Mouse (Mus musculus): Measurements from ENCODE around the gene Pde10a. TPM values are rescaled to one million over a fixed set of nuclear protein-coding genes. Genes with fewer than 3 reads are reported as not detected.

The Pde10a gene
- polyA plus RNA-seq, 1 experiment from 2014 or later, result 12.5 TPM

DNA sequence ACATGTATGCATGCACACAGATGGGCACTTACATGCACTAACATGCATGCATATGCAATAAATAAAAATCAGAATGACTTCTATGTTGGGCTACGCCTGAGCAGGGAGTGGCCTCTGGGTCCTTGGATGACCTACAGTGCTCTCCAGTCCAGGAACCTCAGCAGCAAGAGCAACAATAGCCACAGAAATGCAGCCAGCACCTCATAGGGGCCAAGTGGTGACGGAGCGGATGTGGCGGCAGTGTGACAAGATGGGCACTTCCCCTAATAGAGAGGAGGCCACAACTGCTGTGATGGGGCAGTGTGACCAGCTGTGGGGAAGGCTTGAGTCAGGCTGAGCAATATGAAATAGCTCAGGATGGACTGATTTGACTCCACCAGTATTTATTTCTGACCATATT lies 109.3 kb downstream of the Pde10a start:
- Histone ChIP-seq H3K9me3 (replicated peaks) (no peaks in the 10 kb centered on the region), H3K4me1 (peaks cover 8% of the 10 kb centered on the region), H3K27ac (replicated peaks) (no peak overlapping the region), H3K36me3 (no peaks in the 10 kb centered on the region), H3K27me3 (replicated peaks) (no peaks in the 10 kb centered on the region; the same call in 1 of the 2 replicates), H3K9ac (replicated peaks) (no peak overlapping the region), H3K4me2 (no peak overlapping the region), H3K4me3 (replicated peaks) (no peak overlapping the region)
- WGBS, result 91% methylated on average over 4 of the region's 4 CpGs
- ATAC-seq (ENCODE audit: low FRiP score), result no peak

GRCm38 (mm10) chr17:8636231-8636630 lies 111.1 kb downstream of the Pde10a start:
- no peak overlapping the region for H3K4me2 ChIP-seq
- no peak for ATAC-seq (ENCODE audit: low FRiP score)
- 80% methylated on average over 3 of the region's 3 CpGs for WGBS

GRCm38 (mm10) chr17:8636691-8637090 lies 111.5 kb downstream of the Pde10a start:
- ATAC-seq (ENCODE audit: low FRiP score), result no peak
- H3K9ac ChIP-seq (replicated peaks), result no peak overlapping the region
- 74% methylated on average over 11 of the region's 11 CpGs for WGBS

More at GRCm38 (mm10) chr17:8636231-8636630, 111.1 kb downstream of the Pde10a start:
- H3K27me3 ChIP-seq (replicated peaks), result no peaks in the 10 kb centered on the region; the same call in 1 of the 2 replicates
- H3K9ac ChIP-seq (replicated peaks), result no peak overlapping the region
- no peaks in the 10 kb centered on the region for H3K36me3 ChIP-seq
- H3K4me3 ChIP-seq (replicated peaks), result no peak overlapping the region
- H3K27ac ChIP-seq (replicated peaks), result no peak overlapping the region
- H3K9me3 ChIP-seq (replicated peaks), result no peaks in the 10 kb centered on the region
- H3K4me1 ChIP-seq, result peaks cover 8% of the 10 kb centered on the region

DNA sequence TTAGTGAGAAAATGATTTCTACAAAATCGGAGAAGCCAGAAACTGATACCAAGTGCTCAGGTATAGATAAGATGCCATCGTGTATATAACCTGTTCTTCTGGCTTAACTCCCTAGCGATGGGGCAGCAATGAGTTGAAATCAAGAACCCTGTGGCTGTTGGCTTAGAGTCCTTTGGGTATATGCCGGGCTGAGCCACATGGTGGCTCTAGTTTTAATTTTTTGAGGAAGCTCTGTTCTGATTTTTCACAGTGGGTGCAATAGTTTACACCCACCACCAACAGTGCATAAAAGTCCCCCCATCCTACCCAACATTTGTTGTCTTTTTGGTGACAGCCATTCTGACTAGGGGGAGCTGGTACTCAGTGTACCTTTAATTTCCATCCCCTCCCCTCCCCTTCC lies 112.0 kb downstream of the Pde10a start:
- peaks cover 8% of the 10 kb centered on the region for H3K4me1 ChIP-seq
- no peak overlapping the region for H3K9ac ChIP-seq (replicated peaks)
- no peak overlapping the region for H3K4me3 ChIP-seq (replicated peaks)
- H3K27ac ChIP-seq (replicated peaks), result no peak overlapping the region
- no peaks in the 10 kb centered on the region for H3K36me3 ChIP-seq
- H3K4me2 ChIP-seq, result no peak overlapping the region
- WGBS, result 68% methylated on average over 4 of the region's 4 CpGs
- no peak for ATAC-seq (ENCODE audit: low FRiP score)
- H3K27me3 ChIP-seq (replicated peaks), result no peaks in the 10 kb centered on the region; the same call in 1 of the 2 replicates
- H3K9me3 ChIP-seq (replicated peaks), result no peaks in the 10 kb centered on the region

More at GRCm38 (mm10) chr17:8636691-8637090, 111.5 kb downstream of the Pde10a start:
- Histone ChIP-seq H3K4me1 (peaks cover 8% of the 10 kb centered on the region), H3K4me2 (no peak overlapping the region), H3K9me3 (replicated peaks) (no peaks in the 10 kb centered on the region), H3K36me3 (no peaks in the 10 kb centered on the region), H3K27ac (replicated peaks) (no peak overlapping the region), H3K27me3 (replicated peaks) (no peaks in the 10 kb centered on the region; the same call in 1 of the 2 replicates), H3K4me3 (replicated peaks) (no peak overlapping the region)

GRCm38 (mm10) chr17:8639703-8640380 lies 114.7 kb downstream of the Pde10a start:
- no peak for ATAC-seq (ENCODE audit: low FRiP score)
- H3K27ac ChIP-seq (replicated peaks), result no peak overlapping the region
- H3K36me3 ChIP-seq, result no peaks in the 10 kb centered on the region
- no peaks in the 10 kb centered on the region for H3K4me1 ChIP-seq
- no peak overlapping the region for H3K9ac ChIP-seq (replicated peaks)
- no peaks in the 10 kb centered on the region for H3K9me3 ChIP-seq (replicated peaks)
- WGBS, result 80% methylated on average over 12 of the region's 12 CpGs
- no peak overlapping the region for H3K4me3 ChIP-seq (replicated peaks)
- no peak overlapping the region for H3K4me2 ChIP-seq
- H3K27me3 ChIP-seq (replicated peaks), result no peaks in the 10 kb centered on the region; the same call in 1 of the 2 replicates

DNA sequence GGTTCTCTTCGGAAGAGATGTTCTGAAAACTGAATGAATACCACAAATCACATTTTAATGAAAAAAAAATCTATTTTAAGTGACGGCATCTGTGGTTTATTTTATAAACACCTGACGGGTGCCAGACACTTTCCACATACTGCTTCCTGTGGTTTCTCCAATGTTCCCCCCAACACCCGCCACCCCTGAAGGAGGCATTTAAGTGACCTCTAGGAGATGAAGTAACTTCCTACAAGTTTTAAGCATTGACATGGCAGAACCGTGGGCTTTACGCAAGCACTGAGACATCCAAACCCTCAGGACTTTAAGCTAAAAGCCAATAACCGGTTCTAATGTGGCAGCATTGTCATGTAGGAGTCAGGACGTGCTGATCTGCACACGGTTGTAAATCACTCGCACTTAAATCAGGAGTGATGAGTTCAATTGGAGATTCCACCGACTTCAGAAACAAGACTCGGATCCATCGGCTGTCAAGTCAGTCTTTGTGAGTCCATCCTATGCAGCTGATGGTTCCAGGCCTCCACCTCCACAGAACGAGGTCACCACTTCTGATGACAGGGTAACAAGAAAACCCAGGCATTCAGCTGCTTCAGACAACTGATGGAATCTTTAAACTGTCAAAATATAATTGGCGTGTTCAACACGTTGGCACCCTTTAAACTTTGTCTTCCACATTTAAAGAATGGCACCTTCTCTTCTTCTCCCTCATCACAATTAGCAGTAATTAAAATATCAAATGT lies 115.7 kb downstream of the Pde10a start:
- Histone ChIP-seq H3K4me1 (no peaks in the 10 kb centered on the region), H3K4me2 (no peak overlapping the region), H3K9me3 (replicated peaks) (no peaks in the 10 kb centered on the region), H3K27ac (replicated peaks) (no peak overlapping the region), H3K36me3 (no peaks in the 10 kb centered on the region), H3K4me3 (replicated peaks) (no peak overlapping the region), H3K27me3 (replicated peaks) (no peaks in the 10 kb centered on the region), H3K9ac (replicated peaks) (no peak overlapping the region)
- ATAC-seq (ENCODE audit: low FRiP score), result no peak
- WGBS, result 81% methylated on average over 16 of the region's 16 CpGs

DNA sequence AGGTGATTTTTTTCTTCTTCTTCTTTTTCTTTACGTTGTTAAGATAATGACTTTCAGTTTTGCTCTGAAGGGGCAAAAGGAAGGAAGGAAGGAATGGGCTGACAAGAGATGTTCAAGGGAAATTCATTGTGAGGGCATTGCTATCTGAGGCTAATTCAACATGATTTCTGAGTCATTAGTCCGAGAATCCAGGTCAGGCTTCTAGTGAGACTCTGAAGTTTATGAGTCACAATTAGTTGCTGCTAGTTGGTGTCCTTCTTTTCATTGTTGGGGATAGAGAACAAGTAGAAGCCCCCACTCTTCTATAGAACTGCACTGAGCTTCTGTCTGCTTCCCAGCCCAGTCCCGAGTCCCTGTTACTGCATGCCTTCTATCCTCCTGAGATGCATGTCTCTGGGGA lies 116.3 kb downstream of the Pde10a start:
- no peak for ATAC-seq (ENCODE audit: low FRiP score)
- Histone ChIP-seq H3K27me3 (replicated peaks) (no peaks in the 10 kb centered on the region), H3K36me3 (no peaks in the 10 kb centered on the region), H3K27ac (replicated peaks) (no peak overlapping the region), H3K4me3 (replicated peaks) (no peak overlapping the region), H3K4me1 (no peaks in the 10 kb centered on the region), H3K9ac (replicated peaks) (no peak overlapping the region), H3K4me2 (no peak overlapping the region), H3K9me3 (replicated peaks) (no peaks in the 10 kb centered on the region)
- WGBS, result 48% methylated on average over 3 of the region's 3 CpGs

DNA sequence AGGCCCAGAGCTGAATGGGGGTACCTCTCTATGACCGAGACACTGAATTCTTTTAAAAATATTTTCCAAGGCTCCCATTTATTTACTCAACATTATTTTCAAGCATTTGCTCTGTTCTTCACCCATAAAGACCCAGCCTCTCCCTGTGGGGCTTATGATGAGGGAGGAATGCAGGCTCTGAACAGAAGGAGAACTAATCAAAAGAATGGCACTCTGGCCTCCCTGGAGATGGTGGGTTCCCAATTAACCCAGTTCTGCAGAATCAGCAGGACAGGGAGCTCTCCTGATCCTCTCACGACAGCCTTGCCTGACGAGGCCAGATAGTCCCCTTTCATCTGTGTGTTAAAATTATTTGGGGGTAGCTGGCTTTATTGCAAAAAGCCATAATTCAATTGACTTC lies 117.2 kb downstream of the Pde10a start:
- Histone ChIP-seq H3K27me3 (replicated peaks) (no peaks in the 10 kb centered on the region), H3K9ac (replicated peaks) (no peak overlapping the region), H3K4me3 (replicated peaks) (no peak overlapping the region), H3K9me3 (replicated peaks) (no peaks in the 10 kb centered on the region), H3K4me1 (peaks cover 2% of the 10 kb centered on the region; the same call in 1 of the 2 replicates), H3K27ac (replicated peaks) (no peak overlapping the region), H3K36me3 (no peaks in the 10 kb centered on the region), H3K4me2 (no peak overlapping the region)
- 69% methylated on average over 3 of the region's 3 CpGs for WGBS
- no peak for ATAC-seq (ENCODE audit: low FRiP score)

GRCm38 (mm10) chr17:8647372-8647871 lies 122.2 kb downstream of the Pde10a start:
- H3K4me3 ChIP-seq (replicated peaks), result no peak overlapping the region
- no peak overlapping the region for H3K4me2 ChIP-seq
- H3K27me3 ChIP-seq (replicated peaks), result no peaks in the 10 kb centered on the region
- no peaks in the 10 kb centered on the region for H3K36me3 ChIP-seq
- H3K9me3 ChIP-seq (replicated peaks), result no peaks in the 10 kb centered on the region
- peaks cover 6% of the 10 kb centered on the region; the same call in 1 of the 2 replicates for H3K4me1 ChIP-seq
- no peak overlapping the region for H3K9ac ChIP-seq (replicated peaks)
- peak overlapping the region; percentile 48; the same call in 1 of the 2 replicates for H3K27ac ChIP-seq (replicated peaks)
- WGBS, result 12% methylated on average over 8 of the region's 8 CpGs
- ATAC-seq (ENCODE audit: low FRiP score), result peak; percentile 76; the same call in 1 of the 2 replicates

DNA sequence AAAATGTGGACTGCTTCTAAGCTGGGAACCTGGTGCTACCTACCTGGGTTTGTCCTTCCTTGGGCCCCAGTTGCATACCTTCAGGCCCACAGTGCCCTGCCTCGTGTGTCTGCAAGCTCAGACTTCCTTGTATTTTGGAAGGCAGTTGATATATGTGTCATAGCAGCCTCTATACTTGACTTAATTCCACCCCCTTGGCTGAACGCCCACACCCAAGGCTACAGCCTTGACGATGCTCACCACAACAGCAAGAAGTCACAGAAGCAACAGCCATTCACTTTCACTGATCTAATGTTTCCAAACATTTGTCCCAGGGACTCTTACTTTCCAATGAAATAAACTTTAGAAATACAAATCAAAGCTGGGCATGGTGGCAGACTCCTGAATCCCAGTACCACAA lies 123.1 kb downstream of the Pde10a start:
- H3K27ac ChIP-seq (replicated peaks), result no peak overlapping the region
- no peak overlapping the region for H3K4me3 ChIP-seq (replicated peaks)
- no peaks in the 10 kb centered on the region for H3K36me3 ChIP-seq
- peaks cover 6% of the 10 kb centered on the region; the same call in 1 of the 2 replicates for H3K4me1 ChIP-seq
- 58% methylated on average over 3 of the region's 3 CpGs for WGBS
- ATAC-seq (ENCODE audit: low FRiP score), result no peak
- H3K9ac ChIP-seq (replicated peaks), result no peak overlapping the region
- H3K27me3 ChIP-seq (replicated peaks), result no peaks in the 10 kb centered on the region
- H3K4me2 ChIP-seq, result no peak overlapping the region
- H3K9me3 ChIP-seq (replicated peaks), result no peaks in the 10 kb centered on the region

DNA sequence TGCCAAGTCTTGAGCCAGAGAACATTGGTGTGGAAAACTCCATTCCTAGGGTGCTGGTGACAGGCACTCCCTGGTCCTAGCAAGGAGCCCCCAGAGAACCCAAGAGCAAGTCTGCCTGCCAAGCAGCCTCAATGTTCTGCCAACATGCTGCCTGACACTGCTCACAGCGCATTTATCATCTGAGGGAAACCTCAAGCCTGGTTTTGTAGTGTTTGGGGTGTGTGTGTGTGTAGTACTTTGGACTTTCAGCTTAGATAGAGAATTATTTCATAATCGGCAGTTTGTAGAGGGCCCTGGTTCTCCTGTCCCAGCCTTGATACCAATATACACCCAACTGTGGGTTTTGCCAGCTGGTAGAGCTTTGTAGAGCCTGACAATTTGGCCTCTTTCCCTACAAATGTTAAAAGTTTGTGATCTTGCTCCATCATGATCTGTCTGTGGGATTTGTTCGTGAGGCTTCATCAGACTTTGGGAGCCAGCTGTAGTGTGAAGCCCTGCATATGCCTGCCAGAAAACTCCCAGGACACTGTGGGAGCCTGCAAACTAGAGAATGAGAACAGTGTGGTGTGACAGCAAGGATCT lies 127.6 kb downstream of the Pde10a start:
- ATAC-seq (ENCODE audit: low FRiP score), result no peak
- H3K27ac ChIP-seq (replicated peaks), result no peak overlapping the region
- H3K4me3 ChIP-seq (replicated peaks), result no peak overlapping the region
- H3K27me3 ChIP-seq (replicated peaks), result 0 out of 2 replicates have a peak, but pooled peaks cover 3% of the 10 kb centered on the region
- no peaks in the 10 kb centered on the region for H3K36me3 ChIP-seq
- WGBS, result 87% methylated on average over 3 of the region's 3 CpGs
- no peaks in the 10 kb centered on the region for H3K9me3 ChIP-seq (replicated peaks)
- H3K9ac ChIP-seq (replicated peaks), result no peak overlapping the region
- H3K4me1 ChIP-seq, result peaks cover under 1% of the 10 kb centered on the region; the same call in 1 of the 2 replicates
- no peak overlapping the region for H3K4me2 ChIP-seq

Data from neural tube, embryonic 15.5 days (tissue).